Mouse (Mus musculus): ENCODE data around the gene Rnf114.

Gene Rnf114

GRCm38 (mm10) chr2:167503253-167503895 lies 10.9 kb downstream of the Rnf114 start:
- CTCF ChIA-PET = no interaction called here

DNA sequence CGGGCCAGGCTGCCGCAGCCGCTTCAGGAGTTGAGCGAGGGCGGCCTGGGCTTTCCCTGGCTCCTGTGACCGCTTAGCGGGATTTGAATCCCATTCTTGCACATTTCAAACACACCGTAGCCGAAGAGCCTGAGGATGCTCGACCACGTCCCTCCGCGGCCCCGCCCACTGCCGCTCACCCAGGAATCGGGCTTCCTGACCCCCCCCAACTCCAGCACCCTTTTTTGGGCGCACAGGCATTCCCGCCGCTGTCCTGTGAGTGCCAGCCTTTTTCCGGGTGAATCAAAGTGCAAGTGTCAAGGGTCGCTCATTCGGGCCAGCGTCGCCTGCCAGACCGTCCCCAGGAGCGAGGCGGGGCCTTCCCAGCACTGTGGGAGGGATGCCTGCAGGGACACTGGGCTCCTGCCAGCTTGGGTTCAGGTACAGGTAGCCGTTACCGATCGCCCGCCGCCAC lies 11.5 kb downstream of the Rnf114 start:
- CTCF ChIA-PET = no interaction called here

DNA sequence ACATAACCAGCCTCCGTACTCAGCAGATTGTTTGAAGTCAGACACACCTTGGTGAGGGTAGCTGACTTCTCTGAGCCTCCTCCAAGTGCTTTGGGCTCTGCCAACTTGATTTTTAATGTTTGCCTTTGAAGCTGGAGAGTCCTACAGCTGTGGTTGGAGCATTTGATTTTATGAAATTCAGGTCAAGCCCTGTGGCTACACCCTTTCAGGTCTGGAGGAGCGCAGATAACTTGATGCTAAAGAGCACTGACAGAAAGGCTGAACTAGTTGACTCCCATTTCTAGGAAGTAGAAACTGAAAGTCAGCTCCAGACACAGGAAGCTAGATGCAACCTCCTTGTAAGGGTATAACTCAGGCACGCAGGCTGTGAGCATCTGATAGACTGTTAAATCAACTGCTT lies 12.7 kb downstream of the Rnf114 start:
- CTCF ChIA-PET = interaction anchor here (1.1 kb wide), 1 partner anchor 13 kb away, joined by 3 read pairs; the partner anchor contains the start of genes Rnf114 and Spata2

DNA sequence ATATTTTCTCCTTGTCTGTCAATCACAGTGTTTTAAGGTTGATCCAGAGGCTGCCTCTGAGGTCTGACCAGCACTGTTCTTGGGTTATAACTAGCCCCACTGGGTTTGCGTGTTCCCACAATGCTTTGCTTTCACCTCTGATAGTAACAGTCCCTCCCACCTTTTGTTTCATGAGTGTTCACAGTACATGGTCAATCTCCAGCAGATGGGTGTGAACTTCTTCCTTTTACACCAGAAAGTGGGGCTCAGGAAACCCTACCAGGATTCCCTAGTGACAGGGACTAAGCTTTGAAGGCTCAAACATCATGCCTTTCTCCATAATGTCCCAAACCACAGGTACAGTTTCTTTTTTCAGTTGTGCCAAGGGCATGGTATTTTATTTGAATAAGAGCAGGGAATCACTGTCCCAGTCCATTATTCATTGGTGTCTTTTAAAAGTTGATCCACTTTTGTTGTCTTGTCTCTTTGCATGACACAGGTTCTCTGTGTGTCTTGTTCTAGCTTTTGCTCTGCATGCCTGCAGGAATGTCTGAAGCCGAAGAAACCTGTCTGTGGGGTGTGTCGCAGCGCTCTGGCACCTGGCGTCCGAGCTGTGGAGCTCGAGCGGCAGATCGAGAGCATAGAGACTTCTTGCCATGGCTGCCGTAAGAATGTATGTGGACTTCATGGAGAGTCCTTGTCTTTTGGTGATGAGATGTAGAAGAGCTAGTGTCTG lies 14.3 kb downstream of the Rnf114 start:
- CTCF ChIA-PET = interaction anchor here (0.6 kb wide), 1 partner anchor 119 kb away, joined by 6 read pairs; no protein-coding TSS in a partner anchor

DNA sequence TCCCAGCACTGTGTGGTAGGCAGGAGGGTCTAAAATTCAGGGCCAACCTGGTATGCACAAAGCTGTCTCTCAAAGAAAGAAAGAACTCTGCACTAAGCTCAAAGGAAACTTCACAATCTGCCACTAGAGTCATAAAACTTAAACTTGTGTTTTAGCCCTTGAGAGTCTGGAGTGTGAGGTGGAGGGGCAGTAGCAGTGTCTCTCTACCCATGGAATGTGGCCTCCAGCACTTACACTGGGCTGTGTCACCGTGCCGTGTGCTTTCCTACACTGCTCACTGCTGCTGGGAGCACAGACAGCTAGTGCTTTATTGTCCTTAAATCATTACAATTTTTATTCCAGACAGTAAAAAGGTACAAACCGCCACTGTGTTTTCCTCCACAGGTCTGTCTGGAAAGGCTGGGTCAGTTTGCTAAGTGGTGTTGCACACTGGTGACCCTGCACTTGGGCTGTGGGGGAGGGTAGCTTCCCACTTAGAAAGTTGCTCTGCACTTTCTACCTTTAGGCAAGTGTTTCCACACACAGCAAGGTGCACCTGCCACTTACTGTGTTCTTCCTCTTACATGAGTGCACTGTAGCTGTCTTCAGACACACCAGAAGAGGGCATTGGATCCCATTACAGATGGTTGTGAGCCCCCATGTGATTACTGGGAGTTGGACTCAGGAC lies 15.4 kb downstream of the Rnf114 start:
- CTCF ChIA-PET = no interaction called here

GRCm38 (mm10) chr2:167508569-167508968 lies 16.1 kb downstream of the Rnf114 start:
- CTCF ChIA-PET = no interaction called here

GRCm38 (mm10) chr2:167510485-167510884 lies 18.0 kb downstream of the Rnf114 start:
- CTCF ChIA-PET = interaction anchor here (0.5 to 0.6 kb wide), 4 partner anchors 9 to 1962 kb away, joined by 3 to 11 read pairs (median 6); partner anchors contain the start of gene Rnf114

GRCm38 (mm10) chr2:167512365-167512764 lies 19.9 kb downstream of the Rnf114 start:
- CTCF ChIA-PET = interaction anchor here (0.6 to 1.0 kb wide), 2 partner anchors 11 to 22 kb away, joined by 3 to 5 read pairs; no protein-coding TSS in a partner anchor

DNA sequence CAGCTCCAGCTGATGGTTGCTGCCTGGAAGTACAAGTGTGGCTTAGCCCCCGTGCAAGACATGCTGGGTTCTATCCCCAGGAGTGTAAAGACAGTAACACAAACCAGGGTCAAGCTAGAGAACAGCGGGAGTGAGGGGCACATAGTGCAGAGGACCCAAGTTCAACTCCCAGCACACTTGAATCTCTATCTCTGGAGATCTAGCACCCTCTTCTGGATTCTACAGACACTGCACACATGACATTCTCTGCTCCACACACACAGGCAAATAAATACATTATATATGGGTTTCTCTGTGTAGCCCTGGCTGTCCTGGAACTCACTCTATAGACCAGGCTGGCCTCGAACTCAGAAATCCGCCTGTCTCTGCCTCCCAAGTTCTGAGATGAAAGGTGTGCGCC lies 20.5 kb downstream of the Rnf114 start:
- CTCF ChIA-PET = interaction anchor here (0.6 to 1.0 kb wide), 2 partner anchors 12 to 22 kb away, joined by 3 to 5 read pairs; no protein-coding TSS in a partner anchor

GRCm38 (mm10) chr2:167514641-167515040 lies 22.2 kb downstream of the Rnf114 start:
- CTCF ChIA-PET = no interaction called here

- CTCF ChIA-PET = no interaction called here
Observed at GRCm38 (mm10) chr2:167515688-167516087, 23.2 kb downstream of the Rnf114 start.

DNA sequence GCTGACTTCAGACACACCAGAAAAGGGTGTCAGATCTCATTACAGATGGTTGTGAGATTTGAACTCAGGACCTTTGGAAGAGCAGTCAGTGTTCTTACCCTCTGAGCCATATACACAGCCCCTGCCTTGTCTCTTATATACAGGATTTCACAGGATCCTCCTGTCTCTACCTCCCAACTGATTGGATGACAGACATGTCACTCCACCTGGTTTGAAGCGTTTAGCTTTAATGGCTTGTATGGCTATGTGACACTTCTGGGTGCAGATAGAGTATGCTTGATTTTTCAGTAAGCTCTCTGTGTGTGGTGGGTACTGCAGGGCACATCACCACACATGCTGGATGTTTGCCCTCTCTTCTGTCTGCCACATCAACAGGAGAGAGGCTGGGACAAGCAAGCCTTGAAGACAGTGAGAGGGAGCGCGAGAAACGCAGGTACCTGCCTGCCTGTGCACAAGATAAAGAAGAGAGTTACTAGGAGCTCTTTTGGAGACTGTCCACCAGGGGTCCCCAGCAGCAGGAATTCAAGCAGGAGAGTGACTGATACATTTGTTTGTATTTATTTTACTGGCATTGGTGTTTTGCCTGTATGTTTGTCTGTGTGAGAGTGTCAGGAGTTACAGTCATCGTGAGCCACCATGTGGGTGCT lies 27.3 kb downstream of the Rnf114 start:
- CTCF ChIA-PET = interaction anchor here (0.8 kb wide), 1 partner anchor 10 kb away, joined by 3 read pairs; no protein-coding TSS in a partner anchor

- CTCF ChIA-PET = interaction anchor here (0.5 kb wide), 1 partner anchor 149 kb away, joined by 4 read pairs; no protein-coding TSS in a partner anchor
Observed at GRCm38 (mm10) chr2:167528278-167528677, 35.8 kb downstream of the Rnf114 start.

GRCm38 (mm10) chr2:167529935-167530513 lies 37.6 kb downstream of the Rnf114 start:
- CTCF ChIA-PET = interaction anchor here (0.6 to 1.1 kb wide), 2 partner anchors 75 to 109 kb away, joined by 3 to 7 read pairs; no protein-coding TSS in a partner anchor

DNA sequence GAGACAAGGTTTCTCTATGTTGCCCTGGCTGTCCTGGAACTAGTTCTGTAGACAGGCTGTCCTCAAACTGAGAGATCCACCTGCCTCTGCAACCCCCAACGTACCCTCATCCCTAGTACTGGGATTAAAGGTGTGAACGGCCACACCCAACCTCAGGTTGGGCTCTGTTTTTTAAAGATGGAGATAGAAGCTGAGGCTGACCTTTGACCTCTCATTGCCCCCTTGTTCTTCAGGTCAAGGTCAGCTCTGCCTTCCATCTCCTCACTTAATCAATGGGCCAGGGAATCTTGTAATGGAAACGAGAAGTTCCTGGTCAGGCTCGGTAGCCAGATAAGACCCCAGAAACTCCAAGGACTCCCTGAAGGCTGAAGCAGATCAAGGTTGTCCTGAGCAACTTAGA lies 38.1 kb downstream of the Rnf114 start:
- CTCF ChIA-PET = interaction anchor here (0.6 to 1.1 kb wide), 2 partner anchors 75 to 109 kb away, joined by 3 to 7 read pairs; no protein-coding TSS in a partner anchor

GRCm38 (mm10) chr2:167532131-167532530 lies 39.7 kb downstream of the Rnf114 start:
- CTCF ChIA-PET = interaction anchor here (0.5 to 2.5 kb wide), 9 partner anchors 19 to 232 kb away, joined by 3 to 11 read pairs (median 5); no protein-coding TSS in a partner anchor

- CTCF ChIA-PET = interaction anchor here (0.5 to 0.6 kb wide), 2 partner anchors 32 to 35 kb away, joined by 4 read pairs; no protein-coding TSS in a partner anchor
Observed at GRCm38 (mm10) chr2:167533880-167534279, 41.4 kb downstream of the Rnf114 start.

- CTCF ChIA-PET = interaction anchor here (0.6 to 0.7 kb wide), 2 partner anchors 60 to 315 kb away, joined by 4 to 7 read pairs; no protein-coding TSS in a partner anchor
Observed at GRCm38 (mm10) chr2:167536320-167536945, 44.0 kb downstream of the Rnf114 start.

DNA sequence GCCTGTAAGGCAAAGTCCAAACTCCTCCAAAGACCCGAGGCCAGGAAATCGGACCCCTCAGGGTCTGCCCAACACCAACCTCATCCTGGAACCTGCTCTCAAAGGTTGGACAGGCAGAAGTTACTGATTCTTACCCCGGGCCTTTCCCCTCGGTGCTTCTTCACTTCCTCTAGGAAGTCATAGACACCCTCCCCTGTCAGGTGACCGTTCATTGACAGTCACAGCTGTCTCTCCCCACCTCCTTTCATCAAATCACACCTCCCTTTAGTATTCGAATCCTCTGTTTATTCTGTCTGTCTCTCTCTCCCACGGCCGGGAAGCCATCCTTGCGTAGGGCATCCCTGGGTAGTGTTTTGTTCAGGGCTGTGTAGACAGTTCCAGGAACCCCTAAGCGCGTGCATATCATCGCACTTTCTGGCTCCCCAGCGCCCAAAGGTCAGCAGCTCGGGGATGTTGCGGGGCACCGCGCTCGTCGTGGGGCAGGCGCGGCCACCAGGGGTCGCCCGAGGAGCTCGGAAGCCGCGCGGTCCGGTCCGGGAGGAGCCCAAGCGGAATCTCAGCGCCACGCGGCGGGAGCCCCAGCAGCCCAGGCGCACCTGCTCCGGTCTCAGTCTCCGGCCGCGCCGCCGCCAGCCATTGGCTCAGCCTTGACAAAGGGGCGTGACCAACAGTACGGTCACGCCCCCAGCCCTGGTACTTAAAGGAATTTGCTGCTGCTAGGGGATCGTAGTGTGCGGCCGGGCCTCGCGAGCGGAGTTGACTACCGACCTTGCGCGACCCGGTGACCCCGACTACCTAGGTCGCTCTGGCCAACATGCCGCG lies 45.2 kb downstream of the Rnf114 start, which contains the start of gene Snai1:
Snai1 (plus strand) TSS at position 720 of the 822 bp plus-strand sequence.
- CTCF ChIA-PET = interaction anchor here (1.0 to 1.9 kb wide), 3 partner anchors 13 to 67 kb away, joined by 4 to 8 read pairs (median 5); no protein-coding TSS in a partner anchor
